Mouse (Mus musculus) lung, postnatal 0 days (tissue): ENCODE results near the gene Tbp. TPM values are rescaled to one million over a fixed set of nuclear protein-coding genes. Genes with fewer than 3 reads are reported as not detected.

Experiments
- ATAC-seq: fragments of 200-750 bp; cut with Nextera tagmentation; 2 replicates; pipeline ENCODE4 v1.8.0; 2017; ENCODE audit warnings: moderate library complexity
- DNase-seq: peaks from one replicate; pipeline ENCODE4 v3.0.0-alpha.2; 2016; ENCODE audit warnings: low spot score
- H3K27ac ChIP-seq: fragments of 300-500 bp; sonication (generic); 2 replicates; pipeline ENCODE4 v1.5.1; 2014; ENCODE audit warnings: antibody characterized with exemption, mild to moderate bottlenecking, low read length, mixed read lengths
- H3K27me3 ChIP-seq: fragments of 300-500 bp; sonication (generic); replicated peaks from 2 replicates; pipeline ENCODE4 v1.6.1; 2014; ENCODE audit warnings: low read length, mixed read lengths; ENCODE audit not compliant: insufficient read depth
- H3K36me3 ChIP-seq: fragments of 300-500 bp; sonication (generic); 2 replicates; pipeline ENCODE4 v1.6.1; 2014; ENCODE audit warnings: low read length, mixed read lengths; ENCODE audit not compliant: insufficient read depth
- H3K4me1 ChIP-seq: fragments of 300-500 bp; sonication (generic); 2 replicates; pipeline ENCODE4 v1.6.1; 2014; ENCODE audit warnings: antibody characterized with exemption, low read depth, low read length, mixed read lengths; ENCODE audit not compliant: insufficient read depth
- H3K4me2 ChIP-seq: fragments of 300-500 bp; sonication (generic); replicated peaks from 2 replicates; pipeline ENCODE4 v1.6.1; 2014; ENCODE audit warnings: low read depth, mild to moderate bottlenecking, low read length, moderate library complexity, mixed read lengths
- H3K4me3 ChIP-seq: fragments of 300-500 bp; sonication (generic); 2 replicates; pipeline ENCODE4 v1.5.1; 2014; ENCODE audit warnings: low read depth, low read length
- H3K9ac ChIP-seq: fragments of 300-500 bp; sonication (generic); replicated peaks from 2 replicates; pipeline ENCODE4 v1.6.1; 2014; ENCODE audit warnings: low read depth, mild to moderate bottlenecking
- H3K9me3 ChIP-seq: fragments of 300-500 bp; sonication (generic); 2 replicates; pipeline ENCODE4 v1.6.1; 2016; ENCODE audit warnings: low read length, mixed read lengths
- CTCF ChIP-seq: IDR thresholded peaks from 2 replicates; pipeline ENCODE4 v1.5.1; 2016; ENCODE audit warnings: antibody characterized with exemption, mild to moderate bottlenecking
- EP300 ChIP-seq: IDR thresholded peaks from 2 replicates; pipeline ENCODE4 v1.6.1; 2016; ENCODE audit warnings: antibody characterized with exemption, mild to moderate bottlenecking, control low read depth
- WGBS: fragments of 180-500 bp; shearing (Covaris S2); extraction: QIAGEN DNeasy Blood & Tissue Kit; methylation state at CpG from one replicate; pipeline ENCODE4 v1.1.7; 2014; 5-methylcytosine and 5-hydroxymethylcytosine counted together
- polyA plus RNA-seq: library from polyadenylated mRNA; unstranded; fragments of >200 nt; fragmentation: Nextera tagmentation; extraction: Ambion mirVana; gene quantifications from 2 replicates; pipeline ENCODE4 v1.2.1, GENCODE M21; 2015

Gene Tbp
- polyA plus RNA-seq, 1 experiment from 2014 or later: 29.9 TPM

DNA sequence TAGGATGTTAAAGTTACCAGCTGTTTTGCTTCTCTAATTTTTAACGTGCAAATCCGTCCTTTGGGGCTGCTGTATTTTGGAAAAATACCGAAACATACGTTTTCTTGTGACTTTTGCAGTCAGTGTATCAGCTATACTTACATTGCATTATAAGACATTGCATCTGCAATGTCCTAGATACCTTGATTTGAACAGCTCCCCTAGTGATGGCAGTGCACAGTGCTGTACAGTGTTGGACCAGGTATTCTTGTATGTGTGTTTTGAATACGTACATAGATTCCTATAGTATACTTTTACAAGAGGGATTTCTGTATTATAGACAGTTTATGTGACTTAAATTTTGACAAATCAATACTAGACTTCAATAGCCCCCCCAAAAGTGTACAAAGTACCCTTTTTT is 18.5 kb downstream of the Tbp start:
- H3K4me2 ChIP-seq: no peak overlapping the region
- no peaks in the 10 kb centered on the region for H3K27me3 ChIP-seq
- H3K9me3 ChIP-seq: no peaks in the 10 kb centered on the region
- H3K4me1 ChIP-seq: no peaks in the 10 kb centered on the region
- no peak overlapping the region for H3K9ac ChIP-seq
- peaks cover 59% of the 10 kb centered on the region for H3K36me3 ChIP-seq
- 91% methylated on average over 5 of the region's 5 CpGs for WGBS
- ATAC-seq: no peak
- no peak overlapping the region for H3K27ac ChIP-seq
- H3K4me3 ChIP-seq: no peak overlapping the region
- DNase-seq: no peak
- no peak for TF ChIP-seq EP300
- TF ChIP-seq CTCF: no peak

DNA sequence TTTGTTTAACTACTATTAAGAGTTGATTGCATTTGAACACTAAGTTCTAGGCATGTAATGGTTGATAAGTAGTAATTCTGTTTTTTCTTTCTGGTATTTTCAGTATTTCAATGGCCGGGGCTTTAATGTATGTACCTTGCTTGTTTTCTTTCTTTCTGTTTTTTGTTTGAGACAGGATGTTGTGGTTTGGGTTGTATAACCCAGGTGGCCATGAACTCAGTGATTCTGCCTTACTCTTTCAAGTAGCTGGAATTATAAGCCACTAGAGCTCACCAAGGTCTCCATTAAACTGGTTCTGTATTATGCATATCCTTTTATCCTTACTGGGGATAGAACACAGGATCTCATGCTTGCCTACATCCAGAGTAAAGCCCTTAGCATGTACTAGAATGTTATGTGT is 19.1 kb downstream of the Tbp start:
- ATAC-seq: no peak
- WGBS: 94% methylated on average over 1 of the region's 1 CpGs
- peaks cover 54% of the 10 kb centered on the region for H3K36me3 ChIP-seq

DNA sequence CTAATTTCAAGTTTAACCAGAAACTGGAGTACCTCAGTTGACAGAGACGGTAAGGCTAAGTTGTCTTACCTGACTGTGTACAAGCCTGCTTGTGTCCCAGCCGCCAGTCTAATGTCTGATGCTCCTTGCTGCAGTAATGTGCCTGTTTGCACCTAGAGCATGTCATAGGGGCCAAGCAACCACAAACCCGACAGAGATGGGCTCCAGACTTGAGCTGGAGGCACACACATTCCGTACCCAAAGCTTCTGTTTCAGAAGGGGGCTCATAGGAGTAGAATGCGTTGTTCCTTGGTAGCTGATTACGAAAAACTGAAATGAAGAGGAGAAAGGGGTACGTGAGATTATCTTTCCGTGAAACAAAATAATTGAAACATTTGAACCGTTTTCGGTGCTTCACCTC is 26.6 kb downstream of the Tbp start:
- Histone ChIP-seq H3K9me3 (no peaks in the 10 kb centered on the region), H3K36me3 (peaks cover 6% of the 10 kb centered on the region; the same call in 1 of the 2 replicates), H3K4me1 (peaks cover 6% of the 10 kb centered on the region; the same call in 1 of the 2 replicates), H3K9ac (peak overlapping the region; percentile 55; the same call in 1 of the 2 replicates), H3K4me2 (peak overlapping the region; percentile 94), H3K27me3 (no peaks in the 10 kb centered on the region), H3K27ac (no peak overlapping the region), H3K4me3 (peak overlapping the region; percentile 56)
- TF ChIP-seq CTCF (no peak), EP300 (no peak)
- 9% methylated on average over 10 of the region's 10 CpGs for WGBS
- ATAC-seq: no peak
- no peak for DNase-seq

More for the DNA sequence above, 19.1 kb downstream of the Tbp start:
- no peak overlapping the region for H3K27ac ChIP-seq
- no peak overlapping the region for H3K4me2 ChIP-seq
- TF ChIP-seq CTCF: no peak
- no peak for TF ChIP-seq EP300
- no peaks in the 10 kb centered on the region for H3K9me3 ChIP-seq
- DNase-seq: no peak
- H3K4me1 ChIP-seq: no peaks in the 10 kb centered on the region
- H3K27me3 ChIP-seq: no peaks in the 10 kb centered on the region
- H3K4me3 ChIP-seq: no peak overlapping the region
- no peak overlapping the region for H3K9ac ChIP-seq

DNA sequence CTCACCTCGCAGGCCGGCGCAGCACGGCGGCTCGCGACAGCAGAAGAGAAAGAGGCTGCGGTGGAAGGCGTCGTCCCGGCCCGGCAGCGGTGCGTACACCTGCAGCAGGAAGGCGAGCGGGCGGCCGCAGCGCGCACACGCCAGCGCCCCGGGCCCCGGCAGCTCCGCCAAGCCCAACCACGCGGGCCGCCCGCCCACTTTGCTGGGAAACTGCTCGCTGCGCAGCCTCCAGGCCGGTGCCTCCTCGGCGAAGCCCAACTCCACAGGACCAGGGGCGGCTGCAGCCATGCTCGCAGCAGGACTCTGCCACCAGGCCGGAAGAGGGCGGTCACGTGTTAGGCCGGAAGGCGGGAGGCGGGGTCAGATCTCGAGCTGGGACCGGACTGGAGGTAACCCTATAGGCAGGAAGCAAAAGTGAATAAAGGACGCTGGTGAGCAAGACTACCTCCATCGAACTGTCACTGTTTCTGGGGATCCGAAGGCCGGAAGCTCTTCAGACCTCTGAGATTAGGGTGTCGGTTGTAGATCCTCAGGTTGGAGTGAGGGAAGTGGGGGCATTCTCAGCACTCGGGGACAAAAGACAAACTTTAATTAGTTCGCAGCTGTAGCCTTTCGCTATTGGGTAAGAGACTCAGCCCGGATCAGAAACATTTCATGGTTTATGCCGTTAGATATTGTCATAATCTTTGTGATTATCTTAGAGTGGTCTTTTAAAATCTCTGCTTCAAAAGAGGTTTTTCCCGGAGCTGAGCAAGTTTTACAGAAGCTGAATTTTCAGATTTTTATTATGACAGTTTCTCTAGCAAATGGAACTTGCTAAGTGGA is 27.5 kb downstream of the Tbp start, which contains the start of gene Pdcd2:
Gene Pdcd2 (minus strand): TSS at position 316 of the 825 bp plus-strand sequence.
- H3K36me3 ChIP-seq: peaks cover 2% of the 10 kb centered on the region; the same call in 1 of the 2 replicates
- peak; percentile 100 for ATAC-seq

DNA sequence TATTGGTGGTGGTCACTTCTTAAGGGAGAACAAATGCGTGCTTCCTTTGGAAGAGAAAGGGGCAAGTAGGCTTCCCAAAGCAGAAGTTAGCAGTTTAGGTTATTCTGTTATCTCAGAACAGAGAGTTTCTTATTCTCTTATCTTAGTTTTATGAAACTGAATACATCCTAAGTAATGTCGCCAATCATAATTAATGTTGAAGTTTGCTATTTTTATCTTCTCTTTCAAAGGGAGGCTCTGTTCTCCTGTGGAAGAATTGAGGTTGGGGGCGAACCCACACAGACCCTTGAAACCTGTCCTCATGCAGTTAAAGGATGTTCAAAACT is 28.1 kb downstream of the Tbp start:
- ATAC-seq: no peak
- no peak for DNase-seq
- TF ChIP-seq CTCF: no peak
- TF ChIP-seq EP300: no peak
- Histone ChIP-seq H3K27me3 (no peaks in the 10 kb centered on the region), H3K36me3 (no peaks in the 10 kb centered on the region; the same call in 1 of the 2 replicates), H3K4me2 (peak overlapping the region; percentile 94), H3K9ac (no peak overlapping the region), H3K4me3 (peak overlapping the region; percentile 56), H3K9me3 (no peaks in the 10 kb centered on the region), H3K4me1 (peaks cover 6% of the 10 kb centered on the region; the same call in 1 of the 2 replicates), H3K27ac (peak overlapping the region; percentile 22; the same call in 1 of the 2 replicates)
- WGBS: 36% methylated on average over 3 of the region's 3 CpGs

More for the DNA sequence above, 27.5 kb downstream of the Tbp start, which contains the start of gene Pdcd2:
- TF ChIP-seq CTCF (peak; percentile 59), EP300 (no peak)
- Histone ChIP-seq H3K9me3 (no peaks in the 10 kb centered on the region), H3K9ac (peak within 1 kb of the TSS; percentile 55), H3K27ac (peak within 1 kb of the TSS; percentile 22), H3K4me2 (peak within 1 kb of the TSS; percentile 94), H3K4me3 (peak within 1 kb of the TSS; percentile 56), H3K27me3 (no peaks in the 10 kb centered on the region), H3K4me1 (peaks cover 6% of the 10 kb centered on the region; the same call in 1 of the 2 replicates)
- WGBS: under 1% methylated on average over 40 of the region's 55 CpGs
- DNase-seq: peak; percentile 97

DNA sequence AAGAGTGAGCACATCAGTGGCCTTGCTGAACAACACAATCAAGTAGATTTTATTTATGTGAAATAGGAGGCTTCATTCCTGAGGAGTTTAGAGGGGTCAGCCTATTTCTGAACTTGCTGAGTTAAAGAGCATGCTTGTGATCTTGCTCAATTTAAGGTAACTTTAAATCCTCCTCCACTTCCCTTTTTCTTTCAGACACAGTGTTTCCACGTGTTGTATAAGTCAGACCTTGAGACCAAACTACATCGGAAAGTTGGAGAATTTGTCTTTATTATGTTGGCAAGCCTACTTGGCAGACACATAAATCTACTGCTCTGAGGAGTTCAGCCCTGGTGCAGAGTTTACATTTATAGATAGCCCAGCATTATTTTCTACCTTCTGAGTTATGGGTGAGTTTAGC is 29.2 kb downstream of the Tbp start:
- Histone ChIP-seq H3K4me2 (no peak overlapping the region), H3K36me3 (no peaks in the 10 kb centered on the region; the same call in 1 of the 2 replicates), H3K9ac (no peak overlapping the region), H3K27ac (no peak overlapping the region), H3K4me3 (no peak overlapping the region), H3K9me3 (no peaks in the 10 kb centered on the region), H3K4me1 (peaks cover 6% of the 10 kb centered on the region; the same call in 1 of the 2 replicates), H3K27me3 (no peaks in the 10 kb centered on the region)
- 78% methylated on average over 2 of the region's 2 CpGs for WGBS
- no peak for ATAC-seq
- no peak for TF ChIP-seq EP300
- no peak for TF ChIP-seq CTCF
- no peak for DNase-seq
